Mouse (Mus musculus): ENCODE measurements at regions not wholly inside any gene's neighbourhood (a gene's known extent, or its start where the extent isn't known, plus 50 kb on each side); places are given as distances from the start of the nearest gene placed in this dataset.

GRCm38 (mm10) chr2:134730547-134730946 lies 55.3 kb upstream of the Plcb1 start:
- DNase-seq (ENCODE audit: low spot score in 2 of 2) = no peak

DNA sequence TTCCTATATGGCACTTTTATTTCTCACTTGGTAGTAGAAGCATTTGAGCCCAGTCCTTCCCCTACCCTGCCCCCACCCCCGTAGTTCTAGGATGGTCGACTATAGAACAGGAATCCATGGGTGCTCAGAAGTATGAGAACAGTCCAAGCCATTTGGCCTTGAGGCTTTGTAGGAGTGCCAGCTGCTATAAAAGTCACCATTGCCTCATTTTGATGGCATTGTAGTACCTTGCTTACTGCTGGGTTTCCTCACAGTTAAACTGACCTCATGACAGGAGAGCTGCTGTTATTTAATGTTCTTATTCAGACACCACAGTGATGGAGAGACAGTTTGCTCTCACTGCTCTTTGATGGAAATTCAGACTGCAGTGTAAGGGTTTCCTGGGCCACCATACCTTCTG lies 59.2 kb upstream of the Plcb1 start:
- no peak for DNase-seq (ENCODE audit: low spot score in 2 of 2)

DNA sequence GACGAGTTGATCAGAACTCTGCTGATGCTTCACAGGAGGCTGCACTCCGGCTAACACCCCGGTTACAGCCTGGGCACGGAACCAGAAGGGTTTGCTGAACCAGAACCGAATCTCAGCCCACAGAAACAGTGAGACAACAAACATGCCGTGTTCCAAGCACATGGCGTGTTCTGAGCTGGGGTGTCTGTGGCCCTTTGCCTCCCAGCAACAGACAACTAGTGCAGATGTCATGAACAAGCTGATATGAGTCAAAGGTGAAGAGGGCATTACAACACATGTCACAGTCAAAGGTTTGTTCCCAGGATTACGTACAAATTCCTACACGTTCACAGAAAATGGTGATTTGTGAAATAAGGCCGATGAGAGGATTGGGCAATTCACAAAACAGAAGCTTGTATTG lies 61.8 kb upstream of the Plcb1 start:
- peak; percentile 3 to 10 for DNase-seq (ENCODE audit: low spot score in 2 of 2)

DNA sequence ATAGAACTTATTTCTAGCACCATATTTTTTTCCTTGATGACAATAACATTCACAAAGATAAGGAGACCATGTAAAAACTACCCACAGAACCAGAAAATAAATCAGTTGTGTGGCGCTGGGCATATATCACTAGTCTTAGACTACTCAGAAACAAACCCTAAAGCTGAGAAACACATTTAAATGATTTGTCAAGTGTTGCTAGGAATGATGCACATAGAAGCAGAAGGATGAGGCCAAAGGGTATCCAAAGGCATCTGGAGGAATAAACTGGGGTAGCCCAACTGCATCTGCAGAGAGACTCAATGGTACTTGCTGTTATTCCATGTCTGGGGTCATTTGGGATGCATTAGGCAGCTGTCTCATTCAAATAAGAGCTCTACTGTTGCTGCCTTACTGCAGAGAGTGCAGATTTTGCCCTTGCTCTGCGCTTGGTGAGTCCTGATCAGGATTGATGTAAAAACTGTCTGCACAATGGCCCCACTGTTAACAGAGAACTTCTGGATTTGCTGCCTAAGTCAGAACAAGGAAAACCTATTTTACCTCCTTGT lies 68.0 kb upstream of the Plcb1 start:
- DNase-seq (ENCODE audit: low spot score in 2 of 2) = peak; percentile 2 to 18

DNA sequence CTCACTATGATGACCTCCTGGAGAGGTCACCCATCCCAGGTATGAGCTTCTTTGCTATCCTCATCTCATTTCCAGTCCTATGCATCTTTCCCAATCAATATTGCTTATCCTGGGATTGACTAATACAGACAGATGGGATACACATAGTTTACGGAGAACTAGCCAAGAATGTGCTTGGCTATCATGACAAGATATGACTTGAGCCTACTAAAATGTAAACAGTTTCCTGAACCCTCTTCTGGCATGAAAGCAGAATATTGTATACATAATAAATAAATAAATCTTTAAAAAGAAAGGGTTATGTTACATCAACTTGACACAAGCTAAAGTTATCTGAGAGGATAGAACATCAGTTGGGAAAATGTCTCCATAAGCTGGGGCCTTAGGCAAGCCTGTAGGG lies 69.3 kb upstream of the Plcb1 start:
- DNase-seq (ENCODE audit: low spot score in 2 of 2) = no peak

GRCm38 (mm10) chr2:134714001-134714400 lies 70.1 kb upstream of the Tmx4 start:
- no peak for DNase-seq (ENCODE audit: low spot score in 2 of 2)

DNA sequence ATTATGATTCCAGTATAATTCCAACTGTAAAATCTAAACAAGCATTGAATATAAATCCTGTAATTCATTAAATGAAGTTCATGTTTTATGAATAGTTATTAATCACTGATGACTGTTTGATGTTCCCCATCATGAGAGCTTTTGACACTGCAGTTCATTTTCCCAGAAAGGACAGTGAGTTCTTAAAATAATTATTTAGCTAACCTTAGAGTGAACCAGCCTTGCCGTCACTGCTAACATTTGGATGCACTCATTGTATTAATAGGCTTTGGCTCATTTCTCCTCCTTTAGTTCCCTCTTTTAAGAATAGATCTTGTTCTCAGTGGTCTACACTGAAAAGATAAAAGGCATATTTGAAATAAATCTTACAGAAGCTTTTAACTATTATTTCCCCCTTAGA lies 64.8 kb upstream of the Tmx4 start:
- DNase-seq (ENCODE audit: low spot score in 2 of 2) = no peak

DNA sequence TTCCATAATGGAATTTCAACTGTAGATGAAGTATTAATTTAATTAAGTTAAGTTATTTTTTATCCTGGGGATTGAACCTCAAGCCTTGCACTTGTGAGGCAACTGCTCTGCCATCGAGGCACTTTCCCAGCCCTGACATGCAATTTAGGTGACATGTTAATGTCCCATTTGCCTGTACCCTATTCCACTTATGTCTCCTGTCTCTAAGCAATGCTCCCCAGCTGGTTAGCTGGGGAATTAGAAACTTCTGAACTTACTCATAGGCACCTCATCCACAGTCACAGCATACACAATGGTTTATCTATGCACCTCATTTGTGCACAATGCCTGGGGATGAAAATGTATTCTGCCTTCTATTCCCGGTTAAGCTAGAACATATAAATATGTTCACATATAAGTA lies 59.1 kb upstream of the Tmx4 start:
- DNase-seq (ENCODE audit: low spot score in 2 of 2) = no peak

DNA sequence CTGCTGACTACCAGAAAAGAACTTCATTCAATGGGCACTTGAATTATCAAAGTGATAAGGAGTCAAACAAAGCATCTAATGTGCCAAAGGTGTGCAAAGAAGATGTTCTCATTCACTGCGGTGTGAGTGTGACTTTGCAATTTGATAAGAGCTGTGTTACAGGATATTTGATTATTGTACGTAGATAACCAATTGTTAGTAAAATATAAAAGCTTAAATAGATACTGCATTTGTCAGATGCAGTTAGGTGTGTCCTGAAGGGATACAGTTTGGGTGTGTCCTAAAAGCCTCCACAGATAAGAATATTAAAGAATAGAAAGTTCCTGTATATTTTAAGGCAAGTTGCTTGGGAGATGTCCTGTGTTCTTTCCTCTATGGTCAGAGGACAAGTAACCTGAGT lies 53.5 kb upstream of the Tmx4 start:
- no peak for DNase-seq (ENCODE audit: low spot score in 2 of 2)

DNA sequence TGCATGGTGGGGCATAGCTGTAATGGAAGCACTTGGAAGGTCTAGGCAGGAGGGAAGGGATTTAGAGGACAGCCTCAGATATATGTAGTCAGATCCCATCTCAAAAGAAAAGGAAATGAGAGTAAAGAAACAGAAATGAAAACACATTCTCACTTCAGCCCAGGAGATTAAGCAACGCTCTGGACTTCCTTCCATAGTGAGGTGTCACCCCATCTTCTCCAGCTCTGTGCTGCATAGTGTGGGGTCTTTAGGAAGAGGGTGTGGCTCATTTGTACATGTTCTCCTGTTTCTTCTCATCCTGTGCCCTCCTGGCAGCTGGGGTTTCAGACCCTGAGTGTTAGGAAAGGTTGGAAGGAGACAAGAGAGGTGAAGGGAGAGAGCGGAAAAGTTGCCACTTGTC lies 52.4 kb upstream of the Tmx4 start:
- DNase-seq (ENCODE audit: low spot score in 2 of 2) = no peak
